Mouse (Mus musculus) gastrocnemius, postnatal 25 days (tissue): ENCODE results near the gene Olfr571. TPM values are rescaled to one million over a fixed set of nuclear protein-coding genes. Genes with fewer than 3 reads are reported as not detected.

Source experiments
- DNase-seq: peaks from one replicate; pipeline ENCODE4 v3.0.0; 2022
- long read RNA-seq, 2 experiments: library from polyadenylated mRNA; stranded (forward); transcript quantifications; one replicate each; pipeline ENCODE4 v2.0.0; 2021
- total RNA-seq, 2 experiments: library from RNA; stranded (reverse); gene quantifications; 1 replicate in 1 of 2; 2 replicates in 1 of 2; pipeline ENCODE4 v1.2.3; 2021

The Olfr571 gene
- not detected for total RNA-seq
- long read RNA-seq, experiment 1, result 0 reads
- long read RNA-seq, experiment 2, result 0 reads

DNA sequence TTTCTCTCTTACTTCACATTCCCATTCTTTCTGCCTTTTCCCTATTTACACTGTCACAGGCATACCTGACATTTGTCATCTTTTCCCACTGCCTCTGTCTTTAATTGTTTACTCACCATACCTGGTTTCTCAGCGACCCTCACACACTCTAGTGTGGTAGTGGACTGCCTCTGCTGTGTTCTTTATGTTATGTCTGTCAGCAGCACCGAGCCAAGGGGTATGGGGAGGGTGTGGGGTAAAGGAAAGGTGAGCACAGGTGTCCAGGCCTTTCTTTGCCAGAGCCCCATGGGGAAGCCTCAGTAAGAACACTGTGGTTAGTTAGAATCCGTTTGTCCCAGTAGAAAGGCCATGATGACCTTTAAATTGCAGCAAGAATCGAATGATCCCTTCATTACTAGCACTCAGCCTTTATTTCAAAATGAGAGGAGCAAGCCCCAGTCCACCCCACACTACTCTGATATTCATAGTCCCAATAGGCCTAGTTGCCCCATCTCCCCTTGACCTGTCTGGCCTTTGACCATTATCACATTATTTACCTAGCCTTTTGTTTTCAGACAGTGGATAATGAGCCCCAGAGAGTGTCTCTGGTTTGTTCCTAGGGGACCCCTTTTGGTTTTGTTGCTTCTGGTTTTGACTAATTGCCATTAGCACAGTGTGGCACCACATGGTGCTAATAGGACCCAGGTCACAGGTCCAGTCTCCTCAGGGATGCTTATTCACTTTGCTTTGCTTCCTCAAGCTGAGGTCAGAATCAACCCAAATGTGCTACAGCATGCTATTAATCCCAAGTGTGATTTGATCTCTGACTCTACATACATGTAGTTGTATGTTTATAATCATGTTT is at the start of gene Olfr571:
TSS of gene Olfr571 (minus strand) at position 505 of the 844 bp plus-strand sequence.
- DNase-seq, result no peak

DNA sequence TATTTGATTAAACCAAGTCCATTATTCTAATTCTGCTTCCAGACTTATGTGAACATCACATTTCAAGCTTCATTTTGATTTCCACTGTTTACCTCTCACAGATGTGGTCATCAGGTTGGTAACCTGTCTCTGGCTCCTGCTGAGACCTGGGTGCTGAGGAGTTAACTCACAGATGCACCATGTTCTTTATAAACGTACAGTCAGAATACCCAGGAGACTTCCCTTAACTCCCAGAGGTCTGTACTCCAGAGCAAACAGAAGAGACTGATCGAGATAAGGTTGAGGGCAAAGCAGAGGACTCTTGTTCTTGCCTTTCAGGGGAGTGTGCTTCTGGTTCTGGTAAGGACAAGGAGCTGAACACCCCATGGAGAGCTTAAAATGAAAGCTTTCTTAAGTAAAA is 45.0 kb upstream of the Olfr571 start, which contains the start of gene Olfr576:
TSS of gene Olfr576 (plus strand) at position 301 of the 400 bp plus-strand sequence.
- DNase-seq, result no peak

DNA sequence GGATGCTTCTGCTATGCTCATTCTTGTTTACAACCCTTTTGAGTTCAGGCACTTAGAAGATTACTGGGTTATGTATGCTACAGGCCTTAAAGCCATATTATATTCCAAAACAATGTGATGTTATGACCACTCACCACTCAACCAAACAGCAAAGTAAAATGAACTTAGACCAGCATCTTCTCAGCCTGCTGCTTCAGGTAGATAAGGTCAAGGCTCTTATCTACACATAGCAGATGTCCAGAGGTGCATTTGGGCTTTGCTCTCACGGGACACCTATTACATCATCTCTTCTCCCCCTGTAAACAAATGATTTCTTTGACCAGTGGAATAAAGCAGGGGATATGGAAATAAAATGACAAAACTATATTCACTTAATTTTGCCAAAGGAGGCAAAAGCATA is 41.3 kb upstream of the Olfr571 start, which contains the start of gene Olfr575:
TSS of gene Olfr575 (minus strand) at position 183 of the 400 bp plus-strand sequence.
- no peak for DNase-seq

DNA sequence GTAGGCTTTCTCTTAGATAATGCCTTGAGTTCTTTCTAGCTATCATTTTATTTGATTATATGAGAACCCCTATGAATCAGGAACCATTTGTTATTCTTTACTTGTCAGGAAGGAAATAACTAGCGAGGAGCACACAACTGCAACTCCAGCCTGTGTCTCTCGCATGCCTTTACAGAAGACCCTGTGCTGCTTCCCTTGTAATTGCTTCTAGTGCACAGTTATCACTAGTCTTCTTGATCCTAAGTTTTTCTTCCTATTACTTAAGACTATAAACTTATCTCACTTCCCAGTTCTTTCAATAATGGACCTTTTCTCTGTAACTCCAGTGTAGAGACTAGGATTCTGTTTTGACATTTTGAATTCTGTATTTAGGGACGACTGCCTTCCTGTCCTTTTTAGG is 40.8 kb upstream of the Olfr571 start:
- no peak for DNase-seq

DNA sequence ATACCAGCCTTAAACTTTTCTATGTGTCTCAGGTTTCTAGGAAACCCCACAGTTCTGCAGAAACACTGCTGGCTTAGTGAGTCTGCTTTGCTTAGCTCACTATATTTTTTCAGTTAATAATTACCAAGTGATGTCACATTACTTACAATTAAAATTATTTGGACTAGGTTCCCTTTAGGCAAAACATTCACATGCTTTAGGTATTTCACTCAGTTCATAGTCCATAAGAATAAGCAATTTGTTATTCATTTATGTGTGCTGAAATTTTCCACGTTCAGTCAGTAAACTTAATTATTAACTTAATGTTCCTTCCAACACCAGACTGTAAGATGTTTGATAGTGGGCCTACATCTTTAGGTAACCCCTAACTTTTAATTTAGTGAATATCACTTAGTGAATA is 33.4 kb upstream of the Olfr571 start:
- no peak for DNase-seq

DNA sequence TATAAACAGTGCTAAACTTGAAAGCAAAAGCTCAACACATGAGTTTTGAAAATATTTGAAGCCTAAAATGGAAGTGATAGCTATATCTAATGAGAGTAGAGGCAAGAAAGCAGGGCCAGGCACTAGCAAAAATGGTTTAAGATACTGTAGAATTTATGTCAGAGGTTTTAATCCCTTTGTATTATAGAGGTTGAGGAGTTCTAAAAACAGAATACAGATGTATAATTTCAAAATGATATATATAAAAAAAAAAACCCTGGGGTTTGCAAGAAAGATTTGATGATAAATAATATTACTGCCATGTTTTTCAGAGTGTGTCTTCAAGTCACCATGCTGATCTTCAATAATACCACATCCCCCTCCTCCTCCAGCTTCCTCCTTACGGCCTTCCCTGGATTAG is 30.8 kb upstream of the Olfr571 start, which contains the start of gene Olfr574:
TSS of gene Olfr574 (plus strand) at position 301 of the 400 bp plus-strand sequence.
- DNase-seq, result no peak

DNA sequence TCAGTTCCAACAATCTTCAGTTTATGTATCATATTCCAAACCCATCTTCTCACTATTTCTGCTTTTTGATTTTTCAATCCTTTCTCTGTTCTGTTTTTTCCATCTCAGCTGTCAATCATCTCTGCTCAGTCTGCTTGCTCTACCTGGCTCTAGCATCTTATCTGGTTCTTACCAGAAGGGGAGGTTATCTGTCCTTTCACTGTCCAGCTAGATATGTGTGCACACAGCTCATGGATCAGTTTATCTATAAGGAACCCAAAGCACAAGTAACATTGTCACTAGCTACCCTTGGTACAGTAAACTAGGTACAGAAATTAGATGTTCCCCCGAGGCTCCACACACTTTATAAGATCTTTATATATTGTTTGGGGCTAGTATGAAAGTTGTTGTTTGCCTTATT is 26.1 kb upstream of the Olfr571 start:
- DNase-seq, result no peak

DNA sequence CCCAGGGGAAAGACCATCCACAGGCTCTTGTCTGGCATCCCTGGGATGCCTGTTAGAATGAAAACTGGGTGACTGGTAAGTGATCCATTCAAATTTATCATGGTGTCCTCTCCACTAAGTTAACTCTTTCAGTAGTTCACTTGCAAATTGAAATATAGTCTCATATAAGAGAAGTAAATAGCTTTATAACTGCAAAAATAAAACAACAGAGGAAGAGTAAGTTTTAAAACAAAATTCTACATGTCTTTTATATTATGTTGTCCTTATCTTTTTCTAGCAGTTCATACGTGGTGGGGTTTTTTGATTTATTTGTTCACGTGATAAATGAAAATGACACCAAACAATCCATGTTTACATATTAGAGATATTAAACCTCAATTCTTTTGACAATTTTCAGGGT is 25.1 kb upstream of the Olfr571 start, which contains the start of gene Olfr573-ps1:
TSS of gene Olfr573-ps1 (minus strand) at position 101 of the 400 bp plus-strand sequence.
- no peak for DNase-seq

DNA sequence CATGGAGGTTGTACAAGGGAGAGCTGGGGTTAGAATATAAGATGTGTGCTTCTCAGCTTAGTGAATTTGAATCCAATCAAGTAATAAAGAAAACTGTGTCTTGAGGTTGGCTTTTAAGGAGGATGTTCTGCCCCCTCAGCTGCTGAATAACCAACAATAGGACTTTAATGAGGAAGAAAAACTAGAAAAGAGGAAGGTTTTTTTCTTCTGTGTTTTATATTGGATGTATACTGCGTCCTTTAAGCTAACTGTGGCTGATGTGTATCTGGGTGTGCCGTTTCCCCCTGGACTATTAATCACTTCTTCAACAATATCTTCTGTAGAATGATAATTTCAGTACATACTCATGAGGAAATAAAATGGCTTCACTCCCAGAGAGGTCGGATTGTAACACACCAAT is 9.8 kb upstream of the Olfr571 start:
- no peak for DNase-seq

DNA sequence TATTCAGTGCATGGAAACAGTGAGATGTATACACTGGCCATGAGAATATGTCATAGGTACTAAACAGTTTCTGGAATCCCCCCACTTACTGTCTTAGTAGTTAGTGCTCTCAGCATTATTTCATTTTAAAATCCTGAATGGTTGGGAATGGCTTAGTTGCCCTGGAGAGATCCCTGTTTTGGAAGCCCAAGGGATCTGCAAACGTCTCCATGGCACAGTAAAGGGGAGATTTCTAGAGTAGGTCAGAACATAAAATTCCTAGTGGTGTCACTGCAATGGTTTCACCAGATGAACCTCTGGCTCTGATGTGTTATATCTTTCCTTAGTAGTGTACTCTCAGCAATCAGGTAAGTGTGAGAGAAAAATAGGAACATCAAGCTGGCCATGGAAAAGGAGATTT is 6.8 kb upstream of the Olfr571 start, which contains the start of gene Olfr572:
TSS of gene Olfr572 (plus strand) at position 301 of the 400 bp plus-strand sequence.
- DNase-seq, result no peak

DNA sequence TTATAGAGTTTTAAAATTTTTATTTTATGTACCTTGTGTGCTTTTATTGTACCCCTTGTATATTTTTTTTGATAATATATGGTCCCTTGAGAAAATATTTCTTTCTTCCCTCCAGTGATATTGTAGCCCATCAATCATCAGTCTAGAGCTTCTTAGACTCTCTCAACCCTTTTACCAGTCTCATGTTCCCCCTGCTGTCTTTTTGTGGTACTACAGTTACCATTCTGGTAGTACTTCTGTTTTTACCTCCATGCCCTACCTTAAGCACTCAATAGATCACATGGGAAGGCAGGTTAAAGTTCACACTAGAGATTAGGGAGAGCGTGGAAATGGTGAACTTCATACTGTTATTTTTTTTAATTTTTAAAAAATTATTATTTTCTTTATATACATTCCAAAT is 2.3 kb upstream of the Olfr571 start:
- no peak for DNase-seq

DNA sequence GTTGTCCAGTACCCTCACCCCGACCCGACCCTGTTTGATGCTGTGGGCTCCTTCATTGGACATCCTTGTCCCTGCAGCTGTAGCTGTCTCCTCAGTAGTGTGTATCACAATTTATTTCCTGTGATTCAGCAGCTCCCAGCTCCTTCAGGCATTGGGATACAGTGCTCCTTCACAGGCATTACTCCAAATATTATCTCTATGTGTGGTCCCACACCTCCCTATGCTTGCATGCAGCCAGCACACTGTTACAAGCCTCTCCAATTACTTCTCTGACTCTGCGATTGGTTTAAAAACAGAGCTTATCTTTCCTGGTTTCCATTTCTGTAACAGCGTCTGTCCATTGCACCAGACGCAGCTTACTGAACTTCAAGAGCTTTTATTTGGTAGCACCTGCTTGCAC is 931 bp downstream of the Olfr571 start:
- DNase-seq, result no peak

DNA sequence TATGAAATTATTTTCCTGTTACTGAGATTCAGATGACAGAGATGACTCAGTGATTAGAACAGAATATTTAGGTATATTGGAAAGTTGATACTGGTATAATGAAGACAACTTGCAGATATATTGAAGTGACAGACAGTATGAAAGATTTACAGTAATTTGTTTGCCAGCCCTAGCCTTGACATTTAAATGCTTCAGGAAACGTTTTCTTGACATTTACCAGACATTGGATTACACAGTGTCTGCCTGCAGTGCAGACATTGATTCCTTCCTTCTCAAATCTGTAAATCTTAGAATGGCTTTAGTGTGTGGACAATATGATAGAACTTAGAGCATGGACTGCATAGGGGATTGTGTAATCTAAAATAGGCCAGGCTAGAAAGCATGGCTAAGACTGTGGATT is 2.1 kb downstream of the Olfr571 start:
- DNase-seq, result no peak

DNA sequence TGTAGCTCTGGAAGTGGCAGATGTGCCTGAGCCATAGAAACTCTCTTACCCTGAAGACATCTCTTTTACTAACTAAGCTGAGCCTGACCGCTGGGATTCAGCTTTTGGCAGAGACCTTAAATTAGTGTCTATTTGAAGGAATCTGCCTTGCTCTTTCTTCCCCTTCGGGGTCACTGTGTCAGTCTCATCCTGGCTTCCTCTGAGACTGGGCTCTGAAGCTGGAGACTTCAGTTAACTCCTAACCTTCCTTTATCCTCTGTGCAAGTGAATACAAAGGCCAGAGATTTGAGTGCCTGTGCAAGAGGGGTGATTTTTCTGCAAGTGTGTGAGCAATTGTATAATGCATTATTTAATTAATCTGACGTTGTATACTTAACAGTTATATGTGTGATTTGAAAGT is 26.6 kb downstream of the Olfr571 start, which contains the start of gene Olfr569:
TSS of gene Olfr569 (minus strand) at position 101 of the 400 bp plus-strand sequence.
- DNase-seq, result no peak

DNA sequence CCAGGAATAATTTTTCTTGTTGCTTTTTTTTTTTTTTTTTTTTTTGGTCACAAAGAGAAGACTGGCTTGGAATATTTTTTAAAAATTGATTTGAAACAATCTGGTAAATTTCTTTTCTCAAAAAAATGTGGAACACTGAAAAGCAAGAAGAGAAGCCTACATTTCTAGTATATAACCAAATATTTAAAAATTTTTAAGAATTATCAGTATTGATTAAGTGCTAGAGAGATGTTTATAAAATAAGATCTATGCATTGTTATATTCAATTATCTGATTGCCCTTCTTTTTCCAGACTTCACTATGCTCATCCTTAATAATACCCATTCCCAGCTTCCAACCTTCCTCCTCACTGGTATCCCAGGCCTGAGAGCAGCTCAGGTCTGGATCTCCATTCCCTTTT is 40.5 kb downstream of the Olfr571 start, which contains the start of gene Olfr568:
TSS of gene Olfr568 (plus strand) at position 301 of the 400 bp plus-strand sequence.
- no peak for DNase-seq

DNA sequence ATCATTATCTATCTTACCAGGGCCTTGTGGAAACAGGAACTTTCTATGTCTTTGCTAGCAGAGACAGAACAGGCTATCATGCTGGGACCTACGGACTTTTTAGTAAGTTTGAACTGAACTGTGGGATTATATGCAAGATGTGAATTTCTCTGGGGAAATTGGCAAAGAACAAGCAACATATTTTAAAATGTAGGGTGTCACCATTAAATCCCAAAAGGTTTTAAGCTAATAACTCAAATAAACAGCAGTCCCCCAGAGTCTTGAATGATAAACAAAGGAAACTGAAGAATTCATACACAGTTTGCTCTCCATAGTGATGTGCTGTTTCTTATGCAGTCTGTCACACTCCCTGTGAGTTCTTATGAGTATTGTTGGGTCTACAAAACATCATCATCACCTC is 58.7 kb downstream of the Olfr571 start, which contains the start of gene Olfr566:
TSS of gene Olfr566 (minus strand) at position 101 of the 400 bp plus-strand sequence.
- DNase-seq, result no peak

DNA sequence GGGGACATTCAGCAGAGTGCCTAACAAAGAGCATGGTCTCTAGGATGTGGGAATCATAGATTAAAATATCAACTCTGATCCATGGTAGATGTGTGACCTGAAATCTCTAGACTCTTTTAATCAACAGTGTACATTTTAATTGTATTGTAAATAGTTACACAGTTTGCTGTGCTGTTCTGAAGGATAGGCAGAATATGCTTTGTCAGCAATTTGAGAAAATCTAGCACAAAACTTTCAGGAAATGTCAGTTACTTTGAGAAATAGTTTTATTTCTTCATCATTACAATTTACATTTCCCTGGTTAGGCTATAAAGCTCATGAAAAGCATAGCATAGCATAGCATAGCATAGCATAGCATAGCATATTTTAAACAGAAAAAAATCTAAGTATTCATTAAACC is 61.5 kb downstream of the Olfr571 start:
- DNase-seq, result no peak

Other genes starting within 250 kb of the Olfr571 start
- 1 to 10 TPM; 4.0 to 4.1 TPM for gene Trim68, start 230.2 kb downstream of the Olfr571 start, total RNA-seq
- gene Olfr557, start 221.6 kb downstream of the Olfr571 start, total RNA-seq, result not detected
- gene Olfr558, start 215.3 kb downstream of the Olfr571 start, total RNA-seq, result 1 to 10 TPM; 1.4 to 1.8 TPM
- under 1 TPM in 1 of 2 experiments, not detected in 1; 0.31 TPM for gene Olfr33, start 198.5 kb downstream of the Olfr571 start, total RNA-seq
- gene Olfr559, start 190.0 kb downstream of the Olfr571 start, total RNA-seq, result not detected
- not detected for gene Olfr560, start 158.2 kb downstream of the Olfr571 start, total RNA-seq
- under 1 TPM; 0.31 to 0.56 TPM for gene Olfr78, start 158.1 kb downstream of the Olfr571 start, total RNA-seq
- gene Olfr561, start 146.3 kb downstream of the Olfr571 start, total RNA-seq, result not detected
- not detected for gene Olfr564, start 114.1 kb downstream of the Olfr571 start, total RNA-seq
- gene Olfr566, start 58.8 kb downstream of the Olfr571 start, total RNA-seq, result not detected
- gene Olfr568, start 40.4 kb downstream of the Olfr571 start, total RNA-seq, result not detected
- gene Olfr569, start 26.7 kb downstream of the Olfr571 start, total RNA-seq, result not detected
- not detected for gene Olfr570, start 23.0 kb downstream of the Olfr571 start, total RNA-seq
- not detected for gene Olfr572, start 6.9 kb upstream of the Olfr571 start, total RNA-seq
- not detected for gene Olfr573-ps1, start 25.0 kb upstream of the Olfr571 start, total RNA-seq
- not detected for gene Olfr574, start 30.9 kb upstream of the Olfr571 start, total RNA-seq
- gene Olfr575, start 41.2 kb upstream of the Olfr571 start, total RNA-seq, result not detected
- gene Olfr576, start 45.1 kb upstream of the Olfr571 start, total RNA-seq, result not detected
- gene Olfr577, start 58.4 kb upstream of the Olfr571 start, total RNA-seq, result not detected
- gene Olfr578, start 71.8 kb upstream of the Olfr571 start, total RNA-seq, result not detected
- not detected for gene Olfr582, start 120.5 kb upstream of the Olfr571 start, total RNA-seq
- not detected for gene Olfr583, start 133.8 kb upstream of the Olfr571 start, total RNA-seq
- not detected for gene Olfr584, start 164.3 kb upstream of the Olfr571 start, total RNA-seq
- not detected for gene Olfr585, start 180.2 kb upstream of the Olfr571 start, total RNA-seq
- not detected for gene Olfr586, start 208.1 kb upstream of the Olfr571 start, total RNA-seq
- not detected for gene Olfr588-ps1, start 223.3 kb upstream of the Olfr571 start, total RNA-seq
- gene Olfr589, start 238.8 kb upstream of the Olfr571 start, total RNA-seq, result not detected